Mouse (Mus musculus) intestine, embryonic 15.5 days (tissue): Measurements from ENCODE around the gene Cyth2. TPM values are rescaled to one million over a fixed set of nuclear protein-coding genes. Genes with fewer than 3 reads are reported as not detected.

ENCODE experiments used
- ATAC-seq: fragments of 200-750 bp; cut with Nextera tagmentation; 2 replicates; pipeline ENCODE4 v1.8.0; 2017; ENCODE audit warnings: moderate TSS enrichment, moderate library complexity
- H3K27ac ChIP-seq: fragments of 300-500 bp; sonication (generic); 2 replicates; pipeline ENCODE4 v1.5.1; 2015; ENCODE audit warnings: mild to moderate bottlenecking, inconsistent platforms
- H3K27me3 ChIP-seq: fragments of 300-500 bp; sonication (generic); replicated peaks from 2 replicates; pipeline ENCODE4 v1.6.1; 2015; ENCODE audit warnings: inconsistent platforms
- H3K36me3 ChIP-seq: fragments of 300-500 bp; sonication (generic); 2 replicates; pipeline ENCODE4 v1.6.1; 2015; ENCODE audit warnings: inconsistent platforms
- H3K4me1 ChIP-seq: fragments of 300-500 bp; sonication (generic); replicated peaks from 2 replicates; pipeline ENCODE4 v1.6.1; 2015; ENCODE audit warnings: inconsistent platforms
- H3K4me2 ChIP-seq: fragments of 300-500 bp; sonication (generic); replicated peaks from 2 replicates; pipeline ENCODE4 v1.6.1; 2015; ENCODE audit warnings: mild to moderate bottlenecking, inconsistent platforms
- H3K4me3 ChIP-seq: fragments of 300-500 bp; sonication (generic); replicated peaks from 2 replicates; pipeline ENCODE4 v1.5.1; 2015; ENCODE audit warnings: inconsistent platforms
- H3K9ac ChIP-seq: fragments of 300-500 bp; sonication (generic); 2 replicates; pipeline ENCODE4 v1.6.1; 2015; ENCODE audit warnings: inconsistent platforms
- H3K9me3 ChIP-seq: fragments of 300-500 bp; sonication (generic); 2 replicates; pipeline ENCODE4 v1.6.1; 2016; ENCODE audit warnings: inconsistent platforms
- WGBS: fragments of 180-500 bp; shearing (Covaris S2); methylation state at CpG from one replicate; pipeline ENCODE4 v1.1.7; 2015; 5-methylcytosine and 5-hydroxymethylcytosine counted together
- polyA plus RNA-seq: library from polyadenylated mRNA; unstranded; fragments of >200 nt; fragmentation: Nextera tagmentation; extraction: Ambion mirVana; gene quantifications from 2 replicates; pipeline ENCODE4 v1.2.1, GENCODE M21; 2015

The Cyth2 gene
- polyA plus RNA-seq, 1 experiment from 2014 or later: 89.0 TPM

- no peak overlapping the region for H3K4me2 ChIP-seq
- peaks cover 12% of the 10 kb centered on the region for H3K4me1 ChIP-seq
- 76% methylated on average over 24 of the region's 24 CpGs for WGBS
- H3K4me3 ChIP-seq: no peak overlapping the region
- no peak overlapping the region for H3K27ac ChIP-seq
- no peaks in the 10 kb centered on the region for H3K36me3 ChIP-seq
- H3K9ac ChIP-seq: no peak overlapping the region
- ATAC-seq: no peak
- peaks cover 9% of the 10 kb centered on the region; the same call in 1 of the 2 replicates for H3K27me3 ChIP-seq
- no peaks in the 10 kb centered on the region for H3K9me3 ChIP-seq
Observed at GRCm38 (mm10) chr7:45793240-45793639, 21.1 kb downstream of the Cyth2 start.

DNA sequence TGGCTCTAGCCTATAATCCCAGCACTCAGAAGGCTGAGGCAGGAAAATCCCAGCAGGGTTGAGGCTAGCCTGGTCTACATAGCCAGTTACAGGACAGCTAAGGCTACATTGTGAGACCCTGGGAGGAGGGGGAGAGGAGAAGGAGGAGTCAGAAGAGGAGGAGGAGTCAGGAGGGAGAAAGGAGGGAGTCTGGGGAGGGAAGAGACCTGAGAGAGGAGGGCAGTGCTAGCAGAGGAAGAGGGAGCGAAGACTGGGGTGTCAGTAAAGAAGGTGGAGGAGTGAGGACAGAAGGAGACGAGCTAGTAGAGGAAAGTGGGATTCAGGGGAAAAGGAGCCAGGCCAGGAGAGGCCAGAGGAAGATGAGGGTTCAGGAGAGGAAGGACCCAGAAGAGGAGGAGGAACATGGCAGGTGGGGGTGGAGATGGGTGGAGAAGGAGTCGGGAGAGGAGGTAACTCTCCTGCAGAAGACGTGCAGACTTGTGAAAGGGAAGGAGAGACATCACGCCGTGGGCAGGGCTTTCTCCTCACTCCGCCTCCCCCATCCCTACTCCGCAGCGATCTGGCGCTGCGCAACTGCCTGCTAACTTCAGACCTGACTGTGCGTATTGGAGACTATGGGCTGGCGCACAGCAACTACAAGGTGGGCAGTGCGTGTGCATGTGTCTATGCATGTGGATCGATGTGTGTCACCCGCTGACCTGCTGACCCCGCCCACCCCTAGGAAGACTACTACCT lies 22.5 kb downstream of the Cyth2 start:
- Histone ChIP-seq H3K27me3 (no peaks in the 10 kb centered on the region), H3K4me1 (peaks cover 5% of the 10 kb centered on the region; the same call in 1 of the 2 replicates), H3K36me3 (no peaks in the 10 kb centered on the region), H3K4me2 (no peak overlapping the region), H3K4me3 (no peak overlapping the region), H3K9ac (no peak overlapping the region), H3K9me3 (no peaks in the 10 kb centered on the region), H3K27ac (no peak overlapping the region)
- no peak for ATAC-seq
- WGBS: 74% methylated on average over 17 of the region's 17 CpGs

DNA sequence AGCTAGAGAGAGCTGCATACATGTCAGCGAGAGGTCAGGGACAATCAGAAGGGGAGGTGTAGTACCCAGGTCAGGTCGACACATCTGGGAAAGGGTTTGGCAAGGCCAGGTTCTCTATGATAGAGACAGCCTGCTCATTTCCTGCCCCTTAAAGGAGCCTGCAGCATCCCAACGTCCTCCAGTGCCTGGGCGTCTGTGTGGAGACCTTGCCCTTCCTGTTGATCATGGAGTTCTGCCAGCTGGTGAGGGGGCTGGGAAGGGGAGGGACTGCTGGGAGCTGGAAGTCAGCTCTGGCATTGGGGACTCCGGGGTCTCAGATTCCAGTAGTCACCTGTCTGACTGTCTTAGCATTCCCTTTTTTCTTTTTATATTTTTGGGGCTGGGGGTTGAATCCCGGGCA lies 23.7 kb downstream of the Cyth2 start:
- H3K4me2 ChIP-seq: no peak overlapping the region
- H3K36me3 ChIP-seq: no peaks in the 10 kb centered on the region
- H3K4me3 ChIP-seq: no peak overlapping the region
- no peak for ATAC-seq
- H3K9ac ChIP-seq: no peak overlapping the region
- peaks cover 17% of the 10 kb centered on the region for H3K4me1 ChIP-seq
- no peaks in the 10 kb centered on the region for H3K27me3 ChIP-seq
- no peak overlapping the region for H3K27ac ChIP-seq
- WGBS: 63% methylated on average over 6 of the region's 6 CpGs
- H3K9me3 ChIP-seq: no peaks in the 10 kb centered on the region

- H3K27ac ChIP-seq: no peak overlapping the region
- H3K4me2 ChIP-seq: no peak overlapping the region
- 82% methylated on average over 22 of the region's 22 CpGs for WGBS
- no peak for ATAC-seq
- H3K27me3 ChIP-seq: no peaks in the 10 kb centered on the region
- no peaks in the 10 kb centered on the region for H3K36me3 ChIP-seq
- H3K9ac ChIP-seq: no peak overlapping the region
- H3K9me3 ChIP-seq: no peaks in the 10 kb centered on the region
- no peak overlapping the region for H3K4me3 ChIP-seq
- peaks cover 36% of the 10 kb centered on the region for H3K4me1 ChIP-seq
Observed at GRCm38 (mm10) chr7:45787642-45788041, 26.7 kb downstream of the Cyth2 start.

- peak; percentile 29; the same call in 1 of the 2 replicates for ATAC-seq
Observed at GRCm38 (mm10) chr7:45786661-45787413, 27.5 kb downstream of the Cyth2 start.

DNA sequence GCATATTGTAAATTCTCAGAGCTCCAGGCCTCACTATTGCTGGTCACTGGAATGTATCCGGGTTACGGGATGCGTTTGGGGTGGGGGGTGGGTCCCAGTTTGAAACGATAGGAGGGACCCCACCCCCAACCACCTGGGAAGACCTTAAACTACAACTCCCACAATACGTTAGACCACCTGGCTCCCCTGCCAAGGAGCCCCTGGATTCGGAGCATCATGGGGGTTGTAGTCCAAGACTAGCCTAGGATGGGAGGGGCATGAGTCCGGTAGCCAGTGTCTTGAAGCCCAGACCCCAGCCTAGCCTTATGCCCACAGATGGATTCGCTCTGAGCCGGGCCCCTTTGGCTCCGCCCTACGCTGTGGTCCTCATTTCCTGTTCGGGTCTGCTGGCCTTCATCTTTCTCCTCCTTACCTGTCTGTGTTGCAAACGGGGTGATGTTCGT lies 28.2 kb downstream of the Cyth2 start:
- Histone ChIP-seq H3K9me3 (no peaks in the 10 kb centered on the region), H3K27me3 (no peaks in the 10 kb centered on the region), H3K27ac (no peak overlapping the region), H3K9ac (peak overlapping the region; percentile 39; the same call in 1 of the 2 replicates), H3K4me1 (peaks cover 36% of the 10 kb centered on the region), H3K4me2 (peak overlapping the region; percentile 79), H3K36me3 (no peaks in the 10 kb centered on the region), H3K4me3 (peak overlapping the region; percentile 45)
- peak; percentile 42 for ATAC-seq
- WGBS: 1% methylated on average over 14 of the region's 14 CpGs

More at GRCm38 (mm10) chr7:45786661-45787413, 27.5 kb downstream of the Cyth2 start:
- Histone ChIP-seq H3K9ac (no peak overlapping the region), H3K4me2 (peak overlapping the region; percentile 79), H3K9me3 (no peaks in the 10 kb centered on the region), H3K36me3 (no peaks in the 10 kb centered on the region), H3K4me1 (peaks cover 36% of the 10 kb centered on the region), H3K27ac (no peak overlapping the region), H3K27me3 (no peaks in the 10 kb centered on the region), H3K4me3 (peak overlapping the region; percentile 45)
- WGBS: 12% methylated on average over 17 of the region's 17 CpGs

DNA sequence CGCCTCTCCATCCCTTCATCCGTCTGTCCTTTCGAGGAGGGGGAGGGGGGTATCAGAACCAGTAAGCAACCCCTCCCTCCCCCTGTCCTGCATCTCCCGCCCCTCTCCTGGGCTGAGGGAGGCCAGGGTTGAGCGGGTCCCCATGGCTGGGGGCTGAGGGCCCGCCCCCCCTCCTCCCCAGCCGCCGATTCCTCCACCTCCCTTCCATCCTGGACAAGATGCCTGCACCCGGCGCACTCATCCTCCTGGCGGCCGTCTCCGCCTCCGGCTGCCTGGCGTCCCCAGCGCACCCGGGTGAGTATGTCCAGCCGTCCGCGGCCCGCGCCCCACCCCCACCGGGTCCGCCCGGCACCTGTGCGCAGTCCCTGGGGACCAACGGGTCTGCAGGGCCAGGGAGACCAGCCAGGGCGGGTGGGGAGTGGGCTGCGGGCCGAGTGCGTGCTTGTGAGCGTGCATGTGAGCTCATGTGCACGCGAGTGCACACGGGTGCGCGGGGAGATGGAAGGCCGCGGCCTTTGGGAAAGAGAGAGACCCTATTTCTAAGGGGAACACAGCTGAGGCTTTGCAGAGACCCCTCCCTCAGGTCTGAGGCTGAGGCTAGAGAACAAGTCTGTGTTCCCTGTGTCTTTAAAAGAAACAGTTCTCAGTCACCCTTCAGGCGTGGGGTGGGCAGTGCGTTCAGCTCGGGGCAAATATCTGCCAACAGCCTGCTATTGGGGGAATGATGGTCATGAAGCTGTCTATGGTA lies 28.8 kb downstream of the Cyth2 start:
- H3K36me3 ChIP-seq: no peaks in the 10 kb centered on the region
- H3K4me1 ChIP-seq: peaks cover 34% of the 10 kb centered on the region
- H3K27me3 ChIP-seq: no peaks in the 10 kb centered on the region
- H3K4me3 ChIP-seq: peak overlapping the region; percentile 45
- H3K9me3 ChIP-seq: no peaks in the 10 kb centered on the region
- under 1% methylated on average over 39 of the region's 42 CpGs for WGBS
- peak overlapping the region; percentile 79 for H3K4me2 ChIP-seq
- peak; percentile 34 for ATAC-seq
- H3K27ac ChIP-seq: no peak overlapping the region
- peak overlapping the region; percentile 39 for H3K9ac ChIP-seq

GRCm38 (mm10) chr7:45784524-45785372 lies 29.6 kb downstream of the Cyth2 start, which contains the start of gene Sult2b1:
Gene Sult2b1, minus strand, starts transcription at chr7:45784669.
- no peaks in the 10 kb centered on the region for H3K27me3 ChIP-seq
- peaks cover 31% of the 10 kb centered on the region for H3K4me1 ChIP-seq
- peak within 1 kb of the TSS; percentile 79 for H3K4me2 ChIP-seq
- ATAC-seq: peak; percentile 37
- no peaks in the 10 kb centered on the region for H3K36me3 ChIP-seq
- H3K9ac ChIP-seq: peak within 1 kb of the TSS; percentile 41
- 24% methylated on average over 18 of the region's 20 CpGs for WGBS
- H3K9me3 ChIP-seq: no peaks in the 10 kb centered on the region
- peak within 1 kb of the TSS; percentile 62 for H3K4me3 ChIP-seq
- no peak within 1 kb of the TSS for H3K27ac ChIP-seq

- Histone ChIP-seq H3K27ac (no peak within 1 kb of the TSS), H3K9ac (peak within 1 kb of the TSS; percentile 41), H3K4me2 (peak within 1 kb of the TSS; percentile 79), H3K27me3 (no peaks in the 10 kb centered on the region), H3K36me3 (no peaks in the 10 kb centered on the region), H3K4me1 (peaks cover 36% of the 10 kb centered on the region), H3K4me3 (peak within 1 kb of the TSS; percentile 62), H3K9me3 (no peaks in the 10 kb centered on the region)
- WGBS: under 1% methylated on average over 38 of the region's 38 CpGs
- ATAC-seq: peak; percentile 63
Observed at GRCm38 (mm10) chr7:45783511-45784091, 30.8 kb downstream of the Cyth2 start, which contains the start of gene Lmtk3. Gene Lmtk3, plus strand, starts transcription at chr7:45783738.

- no peak overlapping the region for H3K4me3 ChIP-seq
- H3K27ac ChIP-seq: no peak overlapping the region
- peaks cover 36% of the 10 kb centered on the region for H3K4me1 ChIP-seq
- H3K27me3 ChIP-seq: no peaks in the 10 kb centered on the region
- H3K36me3 ChIP-seq: no peaks in the 10 kb centered on the region
- 67% methylated on average over 4 of the region's 4 CpGs for WGBS
- H3K9ac ChIP-seq: no peak overlapping the region
- H3K9me3 ChIP-seq: no peaks in the 10 kb centered on the region
- no peak overlapping the region for H3K4me2 ChIP-seq
- no peak for ATAC-seq
Observed at GRCm38 (mm10) chr7:45782271-45782670, 32.1 kb downstream of the Cyth2 start.

GRCm38 (mm10) chr7:45779081-45779641 lies 35.2 kb downstream of the Cyth2 start:
- H3K4me1 ChIP-seq: peaks cover 14% of the 10 kb centered on the region
- no peak overlapping the region for H3K4me3 ChIP-seq
- no peaks in the 10 kb centered on the region for H3K36me3 ChIP-seq
- no peak overlapping the region for H3K27ac ChIP-seq
- peak overlapping the region; percentile 51 for H3K4me2 ChIP-seq
- 17% methylated on average over 22 of the region's 22 CpGs for WGBS
- ATAC-seq: no peak
- peak overlapping the region; percentile 11; the same call in 1 of the 2 replicates for H3K9ac ChIP-seq
- H3K27me3 ChIP-seq: 0 out of 2 replicates have a peak, but pooled peaks cover 4% of the 10 kb centered on the region
- H3K9me3 ChIP-seq: no peaks in the 10 kb centered on the region
